Mouse (Mus musculus) bone marrow macrophage, adult 2 months (primary cell): ENCODE measurements around the gene Ccdc27. TPM values are rescaled to one million over a fixed set of nuclear protein-coding genes. Genes with fewer than 3 reads are reported as not detected.

ENCODE experiments used
- H3K27ac ChIP-seq: 2 replicates; pipeline ENCODE4 v1.5.1; 2012; ENCODE audit warnings: low read depth, low read length; ENCODE audit not compliant: insufficient read depth
- H3K4me1 ChIP-seq: 2 replicates; pipeline ENCODE4 v1.6.1; 2012; ENCODE audit warnings: low read length; ENCODE audit not compliant: control insufficient read depth, insufficient read depth
- H3K4me3 ChIP-seq: 2 replicates; pipeline ENCODE4 v1.5.1; 2012; ENCODE audit warnings: mild to moderate bottlenecking, low read length, moderate library complexity; ENCODE audit not compliant: insufficient read depth
- CTCF ChIP-seq: IDR thresholded peaks from 2 replicates; pipeline ENCODE4 v1.5.1; 2012; ENCODE audit warnings: low read depth, mild to moderate bottlenecking, low read length, moderate library complexity
- POLR2A ChIP-seq: IDR thresholded peaks from 2 replicates; pipeline ENCODE4 v1.6.1; 2012; ENCODE audit warnings: mild to moderate bottlenecking, low read depth, low read length, borderline replicate concordance
- polyA plus RNA-seq: library from polyadenylated mRNA; stranded (reverse); fragments of >200 nt; gene quantifications from 2 replicates; pipeline ENCODE4 v1.2.4, GENCODE M21; 2012; ENCODE audit not compliant: missing spikeins, insufficient read depth, insufficient read length

Gene Ccdc27
- polyA plus RNA-seq, 1 experiment: not detected

GRCm38 (mm10) chr4:154015476-154015875 lies 27.0 kb downstream of the Ccdc27 start:
- no peak overlapping the region for H3K4me3 ChIP-seq
- TF ChIP-seq CTCF: no peak
- no peak for TF ChIP-seq POLR2A
- no peak overlapping the region for H3K27ac ChIP-seq
- H3K4me1 ChIP-seq: peaks cover 12% of the 10 kb centered on the region

GRCm38 (mm10) chr4:154012132-154012882 lies 30.2 kb downstream of the Ccdc27 start:
- H3K4me3 ChIP-seq: peak overlapping the region; percentile 99
- peak overlapping the region; percentile 17; the same call in 1 of the 2 replicates for H3K27ac ChIP-seq
- TF ChIP-seq POLR2A: no peak
- H3K4me1 ChIP-seq: peaks cover 8% of the 10 kb centered on the region

- Histone ChIP-seq H3K4me3 (peak within 1 kb of the TSS; percentile 99), H3K27ac (peak within 1 kb of the TSS; percentile 17; the same call in 1 of the 2 replicates), H3K4me1 (peaks cover 8% of the 10 kb centered on the region)
- TF ChIP-seq POLR2A: no peak
- no peak for TF ChIP-seq CTCF
Observed at GRCm38 (mm10) chr4:154011646-154012089, 30.8 kb downstream of the Ccdc27 start, which contains the start of gene Lrrc47. TSS of gene Lrrc47 (plus strand) at chr4:154011731.

- peak overlapping the region; percentile 99 for H3K4me3 ChIP-seq
- peaks cover 8% of the 10 kb centered on the region for H3K4me1 ChIP-seq
- 0 out of 2 replicates have a peak overlapping the region, but pooled peaks have one; percentile 12 for H3K27ac ChIP-seq
- TF ChIP-seq CTCF (no peak), POLR2A (no peak)
Observed at GRCm38 (mm10) chr4:154010907-154011645, 31.4 kb downstream of the Ccdc27 start.

GRCm38 (mm10) chr4:154007759-154008158 lies 34.7 kb downstream of the Ccdc27 start:
- TF ChIP-seq POLR2A (no peak), CTCF (no peak)
- Histone ChIP-seq H3K4me3 (no peak overlapping the region), H3K27ac (no peak overlapping the region), H3K4me1 (0 out of 2 replicates have a peak, but pooled peaks cover 2% of the 10 kb centered on the region)

- H3K27ac ChIP-seq: no peak overlapping the region
- TF ChIP-seq POLR2A: no peak
- TF ChIP-seq CTCF: no peak
- H3K4me3 ChIP-seq: no peak overlapping the region
- H3K4me1 ChIP-seq: 0 out of 2 replicates have a peak, but pooled peaks cover 2% of the 10 kb centered on the region
Observed at GRCm38 (mm10) chr4:154006264-154006663, 36.2 kb downstream of the Ccdc27 start.

- H3K27ac ChIP-seq: no peak overlapping the region
- no peak overlapping the region for H3K4me3 ChIP-seq
- TF ChIP-seq POLR2A (no peak), CTCF (no peak)
- no peaks in the 10 kb centered on the region for H3K4me1 ChIP-seq
Observed at GRCm38 (mm10) chr4:154005488-154005887, 37.0 kb downstream of the Ccdc27 start.

GRCm38 (mm10) chr4:153993505-153993904 lies 49.0 kb downstream of the Ccdc27 start:
- TF ChIP-seq POLR2A (no peak), CTCF (no peak)
- Histone ChIP-seq H3K4me1 (peaks cover 2% of the 10 kb centered on the region; the same call in 1 of the 2 replicates), H3K27ac (no peak overlapping the region), H3K4me3 (no peak overlapping the region)

- TF ChIP-seq POLR2A (no peak), CTCF (no peak)
- H3K27ac ChIP-seq: no peak overlapping the region
- H3K4me1 ChIP-seq: peaks cover 2% of the 10 kb centered on the region; the same call in 1 of the 2 replicates
- H3K4me3 ChIP-seq: no peak overlapping the region
Observed at GRCm38 (mm10) chr4:153992715-153993114, 49.8 kb downstream of the Ccdc27 start.
